Mouse (Mus musculus): Measurements from ENCODE around the gene Cd248.
"Not testable (repeated sequence)": the region's sequence is repeated elsewhere in the genome, so short reads cannot be mapped to it uniquely, and the experiment has no call there.

The Cd248 gene

DNA sequence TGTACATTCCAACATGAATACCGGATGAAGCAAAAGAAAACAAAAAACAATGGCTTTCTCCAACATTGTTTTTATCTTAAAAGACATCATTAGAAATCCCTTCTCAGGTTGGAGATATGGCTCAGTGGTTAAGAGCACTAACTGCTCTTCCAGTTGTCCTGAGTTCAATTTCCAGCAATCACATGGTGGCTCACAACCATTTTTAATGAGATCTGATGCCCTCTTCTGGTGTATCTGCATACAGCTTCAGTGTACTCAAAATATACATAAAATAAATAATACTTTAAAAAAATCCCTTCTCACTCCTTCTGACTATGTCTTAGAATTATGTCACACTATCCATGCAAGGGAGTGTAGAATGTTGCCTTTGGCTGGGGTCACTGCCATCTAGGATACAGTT lies 11.4 kb downstream of the Cd248 start:
- no peak for DNase-seq

DNA sequence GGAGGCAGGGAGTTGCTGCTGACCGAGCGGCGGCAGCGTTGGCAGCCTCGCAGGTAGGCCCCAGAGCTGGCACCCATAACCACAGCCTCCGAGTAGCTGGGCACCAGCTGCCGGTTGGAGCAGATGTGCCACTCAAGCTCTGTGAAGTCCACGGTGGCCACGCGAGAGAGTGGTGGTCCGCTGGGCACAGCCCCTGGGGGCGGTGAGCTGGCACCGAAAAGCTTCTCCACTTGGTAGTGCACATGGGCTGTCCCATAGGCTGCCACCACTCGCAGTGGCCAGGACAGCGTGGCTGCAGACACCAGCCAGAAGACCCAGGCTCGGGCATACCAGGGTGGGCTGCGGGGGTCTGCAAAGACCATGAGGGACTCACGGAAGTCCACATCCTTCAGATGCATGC lies 14.1 kb downstream of the Cd248 start:
- no peak for DNase-seq

DNA sequence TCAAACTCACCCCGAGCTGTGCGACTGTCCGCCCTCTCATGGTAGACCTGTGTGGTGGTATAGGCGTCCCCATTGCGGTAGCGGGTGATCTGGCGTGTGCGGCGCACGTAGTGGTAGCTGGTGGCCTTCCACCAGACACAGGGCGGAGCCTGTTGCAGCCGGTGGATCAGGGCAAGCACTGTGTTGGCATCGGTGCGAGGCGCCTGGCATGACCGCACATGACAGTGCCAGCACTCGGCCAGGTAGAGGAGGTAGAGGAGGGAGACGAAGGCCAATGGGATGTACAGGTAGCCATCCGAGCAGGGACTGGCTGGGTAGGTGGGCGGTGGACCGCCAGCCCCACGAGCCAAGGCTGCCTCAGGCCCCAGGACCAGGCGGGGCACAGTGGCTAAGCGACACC lies 14.7 kb downstream of the Cd248 start:
- no peak for DNase-seq

DNA sequence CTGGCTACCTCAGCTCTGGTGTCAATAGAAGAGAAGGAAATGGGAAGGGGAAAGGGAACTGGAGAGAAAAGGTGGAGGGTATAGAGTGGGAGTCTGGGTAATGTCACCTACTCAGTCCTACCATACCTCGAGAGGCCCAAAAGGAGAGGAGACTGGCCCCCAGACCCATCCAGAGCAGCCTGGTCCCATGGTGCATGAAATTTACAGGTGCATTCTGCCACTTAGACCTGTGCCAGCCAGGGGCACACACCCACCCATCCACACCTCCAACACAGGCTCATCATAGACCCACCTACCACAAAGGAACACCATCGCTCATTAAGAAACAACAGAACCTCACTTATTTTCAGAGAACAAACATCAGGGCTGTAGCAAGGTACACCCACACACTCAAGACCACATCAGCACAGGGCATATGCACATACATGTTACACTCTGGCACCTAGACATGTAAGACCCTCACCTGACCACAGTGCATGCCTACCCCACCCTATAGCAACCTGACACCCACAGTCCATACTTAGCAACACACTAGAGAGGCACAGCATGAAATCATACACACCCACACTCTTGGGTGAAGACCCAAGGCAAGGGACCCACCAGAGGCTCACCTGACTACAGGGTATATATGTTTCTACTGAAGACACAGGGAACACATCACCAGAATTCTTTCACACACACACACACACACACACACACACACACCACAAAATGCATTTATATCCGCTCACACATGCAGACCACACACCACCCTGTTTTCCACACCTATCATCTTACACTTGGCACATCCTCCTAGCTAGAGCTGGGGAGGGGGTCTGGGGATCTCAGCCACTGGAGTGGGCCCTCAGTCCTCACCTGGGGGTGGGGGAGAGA lies 16.3 kb downstream of the Cd248 start:
- no peak for DNase-seq

DNA sequence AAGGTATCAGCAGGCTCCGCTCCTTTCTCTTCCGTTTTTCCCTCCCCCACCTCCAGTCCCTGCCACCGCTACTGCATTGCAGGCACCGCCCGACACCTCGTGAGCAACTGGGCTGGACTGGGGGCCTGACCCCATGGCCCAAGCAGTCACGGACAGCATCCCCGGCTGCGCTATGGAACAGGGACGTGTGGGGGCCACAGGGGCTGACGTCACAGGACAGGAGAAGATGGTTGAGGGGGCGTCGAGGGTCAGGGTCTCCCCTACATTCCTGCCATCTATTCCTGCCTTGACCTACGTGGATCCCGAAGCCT lies 16.9 kb downstream of the Cd248 start:
- no peak for DNase-seq

DNA sequence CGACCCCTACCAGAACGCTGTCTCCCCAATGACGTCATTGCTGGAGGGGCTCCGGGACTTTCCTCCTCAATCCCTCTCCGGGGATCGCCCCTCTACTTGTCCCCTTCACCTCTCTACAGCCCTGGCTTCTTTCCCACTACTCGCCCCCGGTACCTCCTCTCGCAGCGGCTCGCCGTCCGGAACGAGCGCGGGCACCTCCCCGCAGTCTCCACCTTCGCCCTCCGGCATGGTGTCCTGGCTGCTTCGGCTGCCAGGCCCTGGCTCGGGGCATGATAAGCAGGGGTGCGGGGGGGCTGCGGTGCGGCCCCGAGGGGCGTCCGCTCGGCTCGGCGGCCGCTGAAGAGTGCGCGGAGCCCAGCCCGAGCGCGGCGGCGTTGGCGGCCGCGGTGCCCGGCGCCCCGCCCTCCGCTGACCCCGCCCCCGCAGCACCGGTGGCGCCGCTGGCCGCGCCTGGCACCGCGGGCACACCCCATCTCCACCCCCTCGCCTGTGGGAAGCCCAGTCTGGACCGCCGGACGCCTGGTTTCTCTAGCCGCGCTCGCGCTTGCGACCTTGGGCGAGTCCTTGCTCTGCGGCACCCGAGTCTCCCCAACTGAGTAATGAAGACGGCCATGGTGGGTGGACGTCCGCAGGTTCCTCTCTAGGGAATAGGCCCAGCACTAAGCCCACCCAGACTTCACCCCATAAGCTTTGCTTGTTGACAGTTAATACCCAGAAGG lies 17.4 kb downstream of the Cd248 start, which contains the start of gene Tmem151a:
Gene Tmem151a (minus strand): TSS at position 387 of the 719 bp plus-strand sequence.
- DNase-seq = no peak

DNA sequence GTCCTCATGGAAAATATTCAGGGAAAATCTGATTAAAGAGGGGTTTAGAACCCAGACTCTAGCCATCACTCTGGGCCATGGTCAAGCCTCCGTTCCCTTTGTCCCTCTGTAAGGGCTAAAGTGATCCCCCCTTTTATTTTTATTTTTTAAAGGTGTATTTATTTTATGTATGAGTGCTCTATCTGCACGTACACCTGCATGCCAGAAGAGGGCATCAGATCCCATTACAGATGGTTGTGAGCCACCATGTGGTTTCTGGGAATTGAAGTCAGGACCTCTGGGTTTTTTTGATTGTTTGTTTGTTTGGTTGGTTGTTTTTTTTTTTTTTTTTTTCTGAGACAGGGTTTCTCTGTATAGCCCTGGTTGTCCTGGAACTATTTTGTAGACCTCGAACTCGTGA lies 18.7 kb downstream of the Cd248 start:
- not testable (repeated sequence) for DNase-seq

DNA sequence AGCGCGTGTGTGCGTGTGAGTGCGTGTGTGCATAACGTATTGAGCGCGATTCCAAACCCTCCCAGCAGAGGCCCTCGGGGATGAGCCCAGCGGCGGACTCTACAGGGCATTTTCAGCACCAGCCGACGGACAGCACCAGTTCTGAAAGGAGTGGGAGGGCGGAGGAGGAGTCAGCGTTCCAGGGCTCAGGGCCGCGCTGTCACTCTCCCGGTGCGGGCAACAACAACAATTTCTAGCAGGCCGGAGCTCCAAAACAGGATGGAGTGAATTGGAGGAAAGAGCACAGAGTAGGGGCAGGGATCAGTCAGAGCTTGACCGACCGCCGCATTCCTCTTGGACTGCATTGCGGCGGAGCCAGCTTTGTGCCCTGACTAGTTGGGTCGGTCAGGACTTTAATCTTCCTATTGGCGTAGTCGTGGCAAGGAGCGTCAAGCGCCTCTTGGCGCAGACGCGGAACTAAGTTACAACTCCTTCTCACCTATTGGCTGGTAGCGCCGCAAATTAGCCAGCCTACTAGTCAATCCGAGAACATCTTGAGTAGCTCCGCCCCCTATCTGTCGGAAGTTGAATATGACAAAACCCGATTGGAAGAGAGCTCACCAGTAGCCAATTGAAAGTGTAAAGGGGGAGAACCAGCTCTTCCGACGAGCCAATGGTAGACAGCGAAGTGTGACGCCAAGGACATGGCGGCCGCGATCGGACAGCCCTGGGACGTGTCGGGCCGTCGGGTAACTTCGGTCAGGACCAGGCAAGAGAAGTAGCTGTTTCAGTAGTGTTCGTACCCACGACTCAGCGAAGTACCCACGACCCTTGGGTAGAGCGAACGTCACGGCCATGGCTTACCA lies 20.2 kb downstream of the Cd248 start, which contains the start of gene Yif1a:
Gene Yif1a (plus strand): TSS at position 655 of the 845 bp plus-strand sequence.
- DNase-seq = peak; percentile 98

DNA sequence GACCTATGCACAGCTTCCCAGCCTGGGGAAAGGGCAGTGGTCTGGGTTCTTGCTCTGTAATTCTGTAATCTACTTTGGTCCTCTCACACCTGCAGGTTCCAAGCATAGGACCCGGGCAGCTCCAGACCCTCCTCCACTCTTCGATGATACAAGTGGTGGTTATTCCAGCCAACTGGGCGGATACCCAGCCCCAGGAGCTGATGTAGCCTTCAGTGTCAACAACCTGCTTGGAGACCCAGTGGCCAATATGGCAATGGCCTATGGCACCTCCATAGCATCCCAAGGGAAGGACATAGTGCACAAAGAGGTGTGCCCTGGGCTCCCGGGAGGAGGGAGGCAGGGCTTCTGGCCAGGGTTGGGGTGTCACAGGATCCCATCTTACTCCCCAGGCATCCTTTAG lies 21.4 kb downstream of the Cd248 start:
- no peak for DNase-seq

DNA sequence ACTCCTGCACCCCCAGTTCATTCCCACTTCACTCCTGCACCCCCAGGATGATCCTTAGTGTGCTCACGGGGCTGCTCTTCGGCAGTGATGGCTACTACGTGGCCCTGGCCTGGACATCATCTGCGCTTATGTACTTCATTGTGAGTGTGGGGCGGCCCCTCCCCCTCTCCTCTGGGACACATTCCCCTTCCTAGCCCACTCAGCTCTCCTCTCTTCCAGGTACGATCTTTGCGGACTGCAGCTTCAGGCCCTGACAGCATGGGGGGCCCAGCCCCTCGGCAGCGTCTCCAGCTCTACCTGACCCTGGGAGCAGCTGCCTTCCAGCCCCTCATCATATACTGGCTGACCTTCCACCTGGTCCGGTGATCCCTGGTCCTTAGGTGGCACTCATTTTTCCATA lies 24.2 kb downstream of the Cd248 start:
- no peak for DNase-seq

DNA sequence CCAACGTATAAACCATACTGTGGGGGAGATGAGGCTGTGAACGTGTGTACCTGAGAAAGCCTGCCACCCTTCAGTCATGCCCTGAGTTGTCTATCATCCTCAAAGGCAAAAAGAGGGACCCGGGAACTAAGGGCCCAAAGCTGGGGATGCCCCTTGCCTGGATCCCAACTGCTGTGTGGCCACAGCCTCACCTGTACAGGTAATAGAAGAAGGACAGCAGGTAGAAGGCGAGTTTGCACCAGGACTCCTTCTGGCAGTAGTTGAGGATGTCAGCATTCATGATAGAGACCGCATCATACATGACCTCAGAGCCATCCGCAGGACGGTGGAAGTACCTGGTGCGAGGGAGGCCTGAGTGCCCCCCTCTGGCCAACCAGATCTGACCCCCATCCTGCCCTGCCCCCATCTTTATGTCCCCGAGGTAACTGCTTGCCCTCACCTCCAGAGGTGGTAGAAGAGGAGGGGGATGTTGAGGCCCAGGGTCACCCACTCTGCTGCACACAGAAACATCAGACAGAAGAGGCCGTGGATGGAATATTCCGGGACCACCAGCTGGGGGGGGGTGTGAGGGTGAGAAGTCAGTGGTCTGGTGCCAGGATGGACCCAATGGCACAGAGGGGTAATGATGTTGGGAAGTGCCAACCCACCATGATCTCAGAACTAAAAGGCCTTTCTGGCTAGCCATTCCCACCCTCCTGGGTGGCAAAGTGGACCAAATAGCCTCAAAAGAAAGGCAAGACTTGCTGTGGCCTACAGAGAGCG lies 25.8 kb downstream of the Cd248 start:
- DNase-seq = no peak

DNA sequence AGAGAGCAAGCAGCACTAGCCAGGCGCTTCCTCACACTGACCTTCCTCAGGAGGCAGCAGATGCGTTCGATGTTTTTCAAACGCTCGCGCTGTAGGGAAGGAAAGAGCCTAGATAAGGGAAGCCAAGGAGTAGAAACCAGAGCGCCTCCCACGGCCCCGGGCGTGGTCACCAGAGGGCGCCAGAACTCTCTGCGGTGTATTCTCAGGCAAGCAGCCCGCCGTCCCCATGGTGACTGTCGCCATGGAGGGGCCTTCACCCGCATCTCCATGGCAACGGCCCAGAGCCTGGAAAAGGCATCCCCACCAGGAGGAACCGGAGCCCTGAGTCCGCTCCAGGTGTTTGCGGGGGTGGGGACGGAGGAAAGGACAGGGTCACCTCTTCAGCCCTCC lies 26.4 kb downstream of the Cd248 start:
- peak; percentile 96 for DNase-seq

DNA sequence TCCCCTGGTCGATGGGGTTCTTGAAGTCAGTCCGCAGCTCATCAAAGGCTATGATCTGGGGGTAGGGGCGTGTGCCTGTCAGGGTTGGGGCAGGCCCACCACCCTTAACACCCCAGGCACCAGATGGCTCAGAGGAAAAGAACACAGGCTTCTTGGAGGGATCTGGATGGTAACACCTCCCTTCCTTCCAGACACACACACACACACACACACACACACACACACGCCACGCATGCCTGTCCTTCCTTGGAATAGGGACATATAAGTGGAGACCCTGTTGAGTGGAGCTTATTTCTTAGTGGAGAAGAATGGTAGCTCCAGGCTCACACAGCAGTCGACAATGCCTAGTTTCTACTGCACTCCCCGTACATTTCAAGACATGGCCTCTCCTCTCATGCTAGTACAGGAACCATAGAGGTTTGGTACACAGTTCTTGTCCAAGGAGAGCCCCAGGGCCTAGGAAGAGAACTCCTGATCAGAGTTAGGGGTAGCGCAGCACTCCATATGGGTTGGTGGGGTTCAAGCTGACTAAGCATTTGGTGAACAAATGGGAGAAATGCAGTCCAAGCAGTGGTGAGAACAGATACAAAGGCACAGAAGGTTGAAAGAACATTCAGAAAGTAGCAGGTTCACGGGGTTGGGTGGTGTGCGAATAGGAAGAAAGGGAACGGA lies 27.0 kb downstream of the Cd248 start:
- no peak for DNase-seq

DNA sequence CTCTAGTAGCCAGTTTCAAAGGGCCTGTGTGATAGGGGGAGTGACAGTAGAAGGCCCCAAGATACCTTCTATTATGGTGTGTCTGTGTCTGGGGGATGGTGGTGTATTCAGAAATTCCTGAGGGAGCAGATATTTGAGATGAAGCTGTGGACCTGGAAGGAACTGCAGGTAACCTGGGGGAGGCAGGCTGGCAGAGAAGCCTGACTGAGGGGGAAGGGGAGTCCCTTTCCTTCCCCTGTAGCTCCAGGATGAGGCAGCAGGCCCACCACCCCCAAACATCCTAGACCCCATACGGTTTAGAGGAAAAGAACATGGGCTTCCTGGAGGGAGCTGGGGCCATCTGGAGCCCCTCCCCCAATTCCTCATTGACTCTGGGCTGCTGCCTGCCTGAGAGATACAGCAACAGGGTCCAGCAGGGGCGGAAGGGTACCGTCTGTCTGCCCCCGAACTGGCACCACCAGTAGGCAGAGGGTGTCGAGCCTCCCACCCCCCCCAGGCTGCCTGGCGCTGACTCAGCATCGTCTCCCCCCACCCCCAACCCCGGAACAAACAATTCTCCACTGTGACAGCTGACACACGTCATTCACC lies 28.1 kb downstream of the Cd248 start:
- no peak for DNase-seq

DNA sequence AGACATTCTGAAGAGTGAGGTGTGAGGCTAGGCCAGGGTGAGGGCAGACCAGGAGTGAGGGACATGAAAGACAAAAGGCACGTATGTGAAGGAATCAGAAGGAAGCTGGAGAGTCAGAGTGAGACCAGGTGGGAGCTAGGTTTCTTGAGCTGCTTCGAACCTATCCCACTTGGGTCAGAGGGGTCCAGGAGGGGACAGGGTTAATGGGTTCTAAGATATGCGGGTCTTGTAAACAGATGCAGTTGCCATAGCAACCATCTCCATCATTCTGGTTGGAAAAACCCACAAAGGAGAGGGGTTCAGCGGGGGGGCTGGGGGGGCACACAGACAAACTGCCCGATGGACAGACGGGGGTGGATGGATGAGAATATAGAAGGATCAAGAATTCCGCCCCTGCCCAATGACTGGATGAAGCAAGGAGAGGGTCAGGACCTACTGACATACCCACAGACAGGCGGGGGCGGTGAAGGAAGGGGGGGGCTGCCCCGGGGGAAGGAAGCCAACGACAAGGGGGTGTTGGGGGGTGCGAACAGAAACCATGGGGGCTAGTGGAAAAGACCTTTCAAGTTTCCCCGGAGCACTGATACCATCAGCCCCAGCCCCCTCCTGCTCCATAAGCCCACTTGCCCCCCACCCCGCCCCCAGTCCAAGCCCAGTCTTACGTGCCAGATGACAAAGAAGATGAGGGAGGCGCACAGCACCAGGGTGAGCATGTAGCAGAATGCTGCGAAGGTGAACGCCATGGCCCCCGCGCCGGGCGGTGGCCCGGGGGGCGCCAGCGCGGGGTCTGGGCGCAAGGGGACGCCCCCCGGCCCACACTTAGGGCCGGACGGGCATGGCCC lies 29.9 kb downstream of the Cd248 start:
- DNase-seq = no peak

DNA sequence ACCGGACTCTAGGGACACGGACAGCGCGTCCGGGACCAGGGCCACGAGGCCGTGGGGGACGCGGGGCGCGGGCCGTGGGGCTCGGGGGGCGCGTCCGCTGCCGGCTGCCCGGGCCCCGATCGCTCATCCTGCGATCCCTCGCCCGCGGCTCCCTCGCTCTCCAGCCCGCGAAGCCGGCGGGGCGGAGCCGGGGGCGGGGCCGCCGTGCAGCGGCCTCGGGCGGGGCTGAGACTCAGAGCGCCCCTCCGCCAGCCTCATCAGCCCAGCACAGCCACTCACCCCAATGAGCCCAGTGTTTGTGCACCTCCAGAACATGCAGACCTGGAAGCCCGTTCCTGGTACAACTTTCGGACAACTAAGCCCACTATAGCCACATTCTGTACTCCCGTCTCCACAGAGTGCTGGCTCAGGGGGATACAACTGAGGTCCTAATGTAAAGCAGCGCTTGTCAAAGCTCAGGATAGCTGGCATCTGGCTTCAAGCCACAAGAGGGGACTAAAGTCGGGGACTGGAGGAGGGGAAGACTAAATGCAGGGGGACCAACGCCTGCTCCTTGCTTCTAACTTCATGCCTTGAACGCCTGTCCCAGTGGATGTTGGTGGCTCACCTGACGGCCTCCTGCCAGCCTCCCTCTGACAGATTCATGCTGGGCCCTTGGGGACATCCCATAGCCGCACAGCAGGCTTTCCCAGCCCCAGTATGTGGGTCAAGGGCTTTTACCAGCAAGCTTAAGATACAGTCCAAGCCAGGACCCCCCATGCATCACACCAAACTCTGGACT lies 30.7 kb downstream of the Cd248 start, which contains the start of gene Cnih2:
Gene Cnih2 (minus strand): TSS at position 159 of the 781 bp plus-strand sequence.
- peak; percentile 73 for DNase-seq

DNA sequence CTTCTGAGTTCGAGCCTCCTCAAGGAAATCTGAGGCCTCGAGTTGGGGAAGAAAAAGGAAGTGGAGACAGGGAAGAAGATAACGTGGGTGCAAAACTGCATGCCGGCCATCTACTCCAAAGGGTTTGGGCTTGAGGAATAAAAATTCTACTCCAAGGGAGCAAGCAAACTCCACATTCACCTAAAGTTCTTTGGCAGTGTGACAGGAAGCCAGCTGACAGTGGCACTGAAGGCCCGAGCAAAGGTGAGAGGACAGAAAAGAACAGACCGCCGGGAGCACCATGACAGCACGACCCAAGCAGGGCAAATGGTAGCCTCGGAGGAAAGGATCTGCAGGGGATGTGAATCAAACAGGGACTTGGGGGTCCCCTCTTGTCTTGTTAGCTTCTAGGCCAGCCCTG lies 38.2 kb downstream of the Cd248 start:
- DNase-seq = no peak

DNA sequence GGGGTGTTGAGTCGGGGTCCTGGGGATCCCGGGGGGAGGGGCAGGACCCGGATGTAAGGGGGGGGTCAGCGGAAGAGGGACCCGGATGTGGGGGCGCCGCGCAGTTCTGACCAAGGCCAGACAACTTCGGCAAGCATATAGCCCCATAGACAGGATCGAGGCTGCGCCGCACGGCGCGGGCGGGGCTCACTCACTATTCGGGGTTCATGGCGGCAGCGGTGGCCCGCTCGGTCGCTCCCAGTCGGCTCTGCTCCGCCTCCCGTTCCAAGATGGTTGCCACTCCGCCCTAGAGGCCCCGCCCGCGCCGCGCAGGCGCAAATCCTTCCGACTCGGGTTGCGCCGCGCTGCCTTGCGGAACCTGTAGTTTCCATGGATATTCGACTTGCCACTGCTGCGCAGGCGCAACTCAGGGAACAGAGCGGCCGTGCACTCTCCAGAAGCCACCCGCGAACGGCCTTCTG lies 38.9 kb downstream of the Cd248 start, which contains the start of gene Rab1b:
Gene Rab1b (minus strand): TSS at position 342 of the 461 bp plus-strand sequence.
- peak; percentile 99 for DNase-seq

DNA sequence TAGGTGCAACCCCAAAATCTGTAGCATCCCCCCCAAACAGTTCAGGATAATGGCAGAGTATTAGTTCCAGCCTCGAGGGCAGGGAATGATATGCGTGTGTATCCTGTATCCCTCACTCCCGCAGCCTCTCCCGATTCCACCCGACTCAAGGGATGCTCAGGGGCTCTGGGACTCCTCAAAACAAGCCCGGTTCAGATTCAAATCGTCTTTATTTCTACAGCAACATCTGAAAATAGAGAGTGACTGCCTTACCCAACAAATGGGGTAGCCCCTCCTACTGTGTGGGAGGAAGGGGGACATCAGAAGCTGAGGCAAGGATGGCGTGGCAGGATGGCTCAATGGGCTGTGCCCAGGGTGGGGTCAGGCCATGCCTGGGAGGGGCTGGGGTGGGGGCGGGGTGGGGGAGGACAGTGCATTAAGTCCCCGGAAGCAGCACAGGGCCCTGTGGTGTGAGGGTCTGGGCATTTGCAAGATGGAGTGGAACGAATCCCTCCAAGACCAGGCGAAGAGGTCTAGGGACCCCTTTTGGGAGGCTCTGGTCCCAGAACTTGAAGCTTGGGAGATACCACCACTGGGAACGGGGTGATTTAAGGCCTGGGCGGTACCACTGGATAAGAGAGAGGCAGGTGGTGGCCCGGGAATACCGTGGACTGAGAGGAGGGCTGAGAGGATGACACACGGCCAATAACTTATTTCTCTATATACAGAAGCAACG lies 39.8 kb downstream of the Cd248 start:
- no peak for DNase-seq
